Mouse (Mus musculus) kidney, adult 2 months (tissue): ENCODE data around the gene Galnt2. TPM values are rescaled to one million over a fixed set of nuclear protein-coding genes. Genes with fewer than 3 reads are reported as not detected.

Experiments used
- DNase-seq: peaks from one replicate; pipeline ENCODE4 v3.0.0; 2021
- H3K27ac ChIP-seq: fragments of 200-500 bp; 2 replicates; pipeline ENCODE4 v1.5.1; 2012; ENCODE audit warnings: low read depth, low read length, control low read depth, inconsistent platforms; ENCODE audit not compliant: insufficient read depth
- H3K27me3 ChIP-seq: fragments of 200-500 bp; replicated peaks from 2 replicates; pipeline ENCODE4 v1.6.1; 2012; ENCODE audit warnings: mild to moderate bottlenecking, moderate library complexity, low read length, inconsistent platforms; ENCODE audit not compliant: control insufficient read depth, insufficient read depth
- H3K36me3 ChIP-seq: fragments of 200-500 bp; 2 replicates; pipeline ENCODE4 v1.6.1; 2012; ENCODE audit warnings: mild to moderate bottlenecking, moderate library complexity, low read length, inconsistent platforms; ENCODE audit not compliant: control insufficient read depth, insufficient read depth
- H3K4me1 ChIP-seq: fragments of 200-500 bp; 2 replicates; pipeline ENCODE4 v1.6.1; 2011; ENCODE audit warnings: low read length; ENCODE audit not compliant: control insufficient read depth, insufficient read depth
- H3K4me3 ChIP-seq: fragments of 200-500 bp; 2 replicates; pipeline ENCODE4 v1.5.1; 2011; ENCODE audit warnings: mild to moderate bottlenecking, low read depth, low read length, control low read depth; ENCODE audit not compliant: insufficient read depth
- CTCF ChIP-seq: fragments of 200-500 bp; conservative IDR thresholded peaks from 2 replicates; pipeline ENCODE4 v1.5.1; 2011; ENCODE audit warnings: low read depth, mild to moderate bottlenecking, control low read depth, low read length, moderate library complexity, mixed read lengths; ENCODE audit not compliant: insufficient read depth, insufficient read length
- POLR2A ChIP-seq: fragments of 200-500 bp; IDR thresholded peaks from one replicate; pipeline ENCODE4 v1.6.1; 2011; ENCODE audit warnings: low read depth, low read length, control low read depth
- WGBS: fragments of 180-500 bp; shearing (Covaris S2); methylation state at CpG from one replicate; pipeline ENCODE4 v1.1.7; 2018; 5-methylcytosine and 5-hydroxymethylcytosine counted together
- polyA plus RNA-seq: library from polyadenylated mRNA; depleted of rRNA; stranded (reverse); fragments of >200 nt; gene quantifications from 2 replicates; pipeline ENCODE4 v1.2.3, GENCODE M21; 2012; rRNA removed

Gene Galnt2
- polyA plus RNA-seq, 1 experiment, result 17.0 TPM

- no peak for TF ChIP-seq POLR2A
- 0 out of 2 replicates have a peak, but pooled peaks have one; percentile 16 for TF ChIP-seq CTCF
- 86% methylated on average over 4 of the region's 4 CpGs for WGBS
- H3K4me3 ChIP-seq, result no peak overlapping the region
- H3K36me3 ChIP-seq, result no peaks in the 10 kb centered on the region
- H3K4me1 ChIP-seq, result no peaks in the 10 kb centered on the region
- no peaks in the 10 kb centered on the region for H3K27me3 ChIP-seq
- DNase-seq, result no peak
- no peak overlapping the region for H3K27ac ChIP-seq
These were observed 162.7 kb downstream of the Galnt2 start for GRCm38 (mm10) chr8:124393927-124394326.

- WGBS, result 80% methylated on average over 7 of the region's 7 CpGs
- no peaks in the 10 kb centered on the region for H3K27me3 ChIP-seq
- H3K4me3 ChIP-seq, result no peak overlapping the region
- H3K4me1 ChIP-seq, result no peaks in the 10 kb centered on the region
- no peak for DNase-seq
- H3K36me3 ChIP-seq, result no peaks in the 10 kb centered on the region
- TF ChIP-seq POLR2A, result no peak
- TF ChIP-seq CTCF, result no peak
- no peak overlapping the region for H3K27ac ChIP-seq
These were observed 163.8 kb downstream of the Galnt2 start for GRCm38 (mm10) chr8:124394951-124395350.

Other genes with a start within 250 kb of the Galnt2 start
- 16.4 and 16.5 TPM in 2 replicates for gene Abcb10, start 248.3 kb upstream of the Galnt2 start, polyA plus RNA-seq
- 20.4 and 22.2 TPM in 2 replicates for gene Taf5l, start 210.0 kb upstream of the Galnt2 start, polyA plus RNA-seq
- 3.3 and 3.5 TPM in 2 replicates for gene Urb2, start 209.9 kb upstream of the Galnt2 start, polyA plus RNA-seq
- 0.39 and 0.41 TPM in 2 replicates for gene Pgbd5, start 208.3 kb downstream of the Galnt2 start, polyA plus RNA-seq